Mouse (Mus musculus) C2C12 (cell line): Measurements from ENCODE around the gene Lmcd1. TPM values are rescaled to one million over a fixed set of nuclear protein-coding genes. Genes with fewer than 3 reads are reported as not detected.

Source experiments
- H3K27me3 ChIP-seq: one replicate; pipeline ENCODE4 v1.6.1; 2011; ENCODE audit not compliant: control insufficient read depth, insufficient read depth, insufficient read length
- H3K36me3 ChIP-seq: one replicate; pipeline ENCODE4 v1.6.1; 2011; ENCODE audit not compliant: control insufficient read depth, insufficient read depth
- H3K4me3 ChIP-seq: one replicate; pipeline ENCODE4 v1.5.1; 2011; ENCODE audit warnings: mild to moderate bottlenecking, control low read depth; ENCODE audit not compliant: poor library complexity, insufficient read depth, severe bottlenecking
- H3K79me2 ChIP-seq: one replicate; pipeline ENCODE4 v1.6.1; 2011; ENCODE audit not compliant: control insufficient read depth, insufficient read depth
- H3K79me3 ChIP-seq: one replicate; pipeline ENCODE4 v1.6.1; 2011; ENCODE audit warnings: low read depth, control low read depth
- H3ac ChIP-seq: one replicate; pipeline ENCODE3; 2011; ENCODE audit warnings: low read depth; ENCODE audit not compliant: control insufficient read depth, insufficient read length
- CEBPB ChIP-seq: IDR thresholded peaks from one replicate; pipeline ENCODE4 v1.6.1; 2011; ENCODE audit warnings: low read depth, mild to moderate bottlenecking, control low read depth, moderate library complexity
- CTCF ChIP-seq: IDR thresholded peaks from one replicate; pipeline ENCODE4 v1.5.1; 2011; ENCODE audit not compliant: control insufficient read depth, insufficient read depth, insufficient read length
- FOSL1 ChIP-seq: IDR thresholded peaks from one replicate; pipeline ENCODE4 v1.8.0; 2011; ENCODE audit warnings: mild to moderate bottlenecking, low read length; ENCODE audit not compliant: poor library complexity, insufficient read depth, severe bottlenecking
- MAX ChIP-seq: IDR thresholded peaks from one replicate; pipeline ENCODE4 v1.6.1; 2011; ENCODE audit warnings: mild to moderate bottlenecking, control low read depth
- MYOD1 ChIP-seq: IDR thresholded peaks from one replicate; pipeline ENCODE4 v1.6.1; 2011; ENCODE audit warnings: low read depth; ENCODE audit not compliant: control insufficient read depth, insufficient read length
- MYOG ChIP-seq: IDR thresholded peaks from one replicate; pipeline ENCODE4 v1.6.1; 2011; ENCODE audit not compliant: control insufficient read depth, insufficient read length; ENCODE audit errors: extremely low read depth
- USF1 ChIP-seq: IDR thresholded peaks from one replicate; pipeline ENCODE4 v1.6.1; 2011; ENCODE audit warnings: low read depth, mild to moderate bottlenecking, control low read depth, moderate library complexity
- polyA plus RNA-seq: library from polyadenylated mRNA; unstranded; fragments of >200 nt; fragmentation: generic; extraction: Trizol; gene quantifications from one replicate; pipeline ENCODE4 v1.2.1, GENCODE M21; 2012; ENCODE audit warnings: missing spikeins

Lmcd1 gene
- polyA plus RNA-seq, 1 experiment: 1.8 TPM

DNA sequence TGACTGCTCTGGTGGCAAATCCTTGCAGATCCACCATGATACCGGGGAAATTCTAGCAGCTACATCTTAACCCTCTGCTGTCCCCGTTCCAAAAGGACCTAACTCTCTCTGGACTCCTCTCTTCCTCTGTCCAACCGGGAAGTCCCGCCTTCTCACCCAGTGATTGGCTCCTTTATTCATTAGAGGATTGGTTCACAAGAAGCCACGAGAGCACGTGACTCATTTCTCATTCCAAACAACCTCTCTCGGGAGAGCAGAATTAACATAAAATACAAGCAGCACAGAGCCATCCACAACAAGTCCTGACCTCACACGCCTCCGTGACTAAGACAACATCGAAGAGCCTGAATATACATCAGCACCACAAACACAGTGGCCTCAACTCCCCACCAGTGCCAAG is 91.7 kb downstream of the Lmcd1 start:
- H3K36me3 ChIP-seq: no peaks in the 10 kb centered on the region
- H3K79me3 ChIP-seq: no peaks in the 10 kb centered on the region
- H3K27me3 ChIP-seq: peaks cover 8% of the 10 kb centered on the region
- peak; percentile 32 for TF ChIP-seq USF1
- no peak for TF ChIP-seq MAX
- TF ChIP-seq MYOG: no peak
- no peak for TF ChIP-seq CTCF
- H3K79me2 ChIP-seq: no peaks in the 10 kb centered on the region
- no peak overlapping the region for H3ac ChIP-seq
- H3K4me3 ChIP-seq: no peak overlapping the region

DNA sequence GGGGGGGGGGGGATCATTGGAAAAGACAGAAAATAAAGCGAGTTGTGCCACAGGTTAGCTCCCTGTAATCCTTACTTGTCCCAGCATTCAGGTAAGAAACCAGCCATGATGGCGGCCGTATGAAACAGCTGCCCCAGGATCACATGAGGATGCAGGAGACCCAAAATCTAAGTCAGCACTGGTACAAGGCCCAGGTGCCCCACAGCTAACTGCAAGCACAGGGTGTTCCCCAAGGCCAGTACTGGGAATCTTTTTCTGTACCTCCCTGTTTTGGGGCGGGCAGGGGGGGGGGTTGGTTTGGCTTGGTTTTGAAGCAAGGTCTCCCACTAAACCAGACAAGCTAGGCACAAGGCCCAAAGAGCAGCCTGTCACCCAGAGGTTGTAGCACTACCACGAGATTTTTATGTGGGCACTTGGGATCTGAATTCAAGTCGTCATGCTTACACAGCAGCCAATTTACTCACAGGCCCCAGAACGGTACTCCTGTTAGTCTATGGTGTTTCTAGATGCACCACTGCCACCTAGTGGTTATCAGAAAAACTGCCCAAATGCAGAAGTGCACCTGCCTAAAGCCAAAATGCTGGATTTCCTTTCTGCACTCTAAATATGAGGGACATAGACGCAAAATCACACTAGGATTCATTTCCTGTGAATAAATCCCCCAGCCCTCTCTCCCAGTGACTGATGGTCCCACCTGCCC is 100.5 kb downstream of the Lmcd1 start:
- Histone ChIP-seq H3K36me3 (no peaks in the 10 kb centered on the region), H3K79me2 (no peaks in the 10 kb centered on the region), H3K79me3 (no peaks in the 10 kb centered on the region), H3K4me3 (no peak overlapping the region), H3K27me3 (peaks cover 7% of the 10 kb centered on the region), H3ac (no peak overlapping the region)
- TF ChIP-seq MAX: no peak
- TF ChIP-seq MYOG: no peak
- TF ChIP-seq CEBPB: no peak
- TF ChIP-seq MYOD1: no peak
- no peak for TF ChIP-seq FOSL1
- no peak for TF ChIP-seq CTCF
- no peak for TF ChIP-seq USF1

DNA sequence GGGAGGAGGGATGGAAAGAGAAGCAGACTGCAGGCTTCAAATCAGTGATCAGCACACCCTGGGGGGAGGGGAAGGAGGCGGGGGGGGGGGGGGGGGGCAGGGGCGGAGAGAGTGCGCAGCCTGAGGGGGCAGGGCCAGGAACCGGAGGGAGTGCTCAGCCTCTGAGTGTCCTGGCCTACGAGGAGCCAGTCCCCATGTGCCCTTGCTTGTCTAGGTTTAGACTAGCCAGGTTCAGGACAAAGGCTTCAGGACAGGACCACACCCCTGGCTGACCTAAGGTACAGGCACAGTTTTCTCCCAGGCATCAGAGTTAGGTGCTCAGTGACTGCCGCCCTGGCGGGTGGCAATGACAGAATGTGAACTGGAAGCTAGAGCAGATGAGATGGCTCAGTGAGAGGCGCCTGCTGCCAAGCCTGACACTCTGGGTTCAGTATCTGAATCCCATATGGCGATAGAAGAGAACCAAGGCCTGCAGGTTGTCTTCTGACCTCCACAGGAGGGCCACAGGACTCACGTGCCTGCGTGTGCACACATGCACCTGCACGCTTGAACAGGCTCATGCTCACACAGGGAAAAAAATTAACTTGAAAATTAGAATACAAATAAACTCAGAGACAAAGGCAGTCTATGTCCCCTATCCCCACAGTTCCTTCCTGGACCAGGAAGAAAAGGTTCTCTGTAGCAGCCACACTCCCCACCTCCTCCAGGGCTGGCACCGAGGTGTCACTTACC is 102.3 kb downstream of the Lmcd1 start:
- H3K4me3 ChIP-seq: no peak overlapping the region
- H3K36me3 ChIP-seq: no peaks in the 10 kb centered on the region
- no peak overlapping the region for H3ac ChIP-seq
- TF ChIP-seq CEBPB (no peak), MYOG (no peak), CTCF (no peak), USF1 (no peak), MAX (no peak)
- peaks cover 2% of the 10 kb centered on the region for H3K27me3 ChIP-seq
- H3K79me3 ChIP-seq: no peaks in the 10 kb centered on the region
- H3K79me2 ChIP-seq: no peaks in the 10 kb centered on the region

DNA sequence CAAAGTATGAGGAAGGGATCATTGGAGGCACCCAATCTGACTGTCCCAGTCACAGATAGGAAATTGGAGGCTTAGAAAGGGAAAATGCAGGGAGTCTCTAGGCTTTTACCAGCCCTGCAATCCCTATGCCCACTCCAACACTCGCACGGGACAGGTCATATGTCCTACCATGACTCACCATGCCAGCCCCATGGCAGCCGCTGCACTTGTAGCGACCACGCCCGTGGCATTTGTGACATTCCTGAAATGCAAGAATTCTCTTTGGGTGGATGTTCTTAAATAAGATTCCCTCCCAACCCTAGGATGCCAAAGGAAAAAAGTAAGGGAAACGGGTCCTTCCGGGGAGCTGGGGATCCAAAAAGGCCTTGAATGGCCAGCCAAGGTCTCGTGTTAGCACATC is 105.5 kb downstream of the Lmcd1 start:
- no peaks in the 10 kb centered on the region for H3K79me3 ChIP-seq
- H3K79me2 ChIP-seq: no peaks in the 10 kb centered on the region
- no peak overlapping the region for H3K4me3 ChIP-seq
- no peak overlapping the region for H3ac ChIP-seq
- H3K27me3 ChIP-seq: no peaks in the 10 kb centered on the region
- TF ChIP-seq MYOD1 (peak; percentile 2), USF1 (no peak)
- H3K36me3 ChIP-seq: no peaks in the 10 kb centered on the region

Other genes starting within 250 kb of the Lmcd1 start
- not detected for gene Ssu2, start 114.3 kb downstream of the Lmcd1 start, polyA plus RNA-seq
- 3.0 TPM for gene Cav3, start 185.7 kb downstream of the Lmcd1 start, polyA plus RNA-seq
- gene Oxtr, start 216.2 kb downstream of the Lmcd1 start, polyA plus RNA-seq: 0.04 TPM